Mouse (Mus musculus): ENCODE results near the gene Cnot10.

The Cnot10 gene

DNA sequence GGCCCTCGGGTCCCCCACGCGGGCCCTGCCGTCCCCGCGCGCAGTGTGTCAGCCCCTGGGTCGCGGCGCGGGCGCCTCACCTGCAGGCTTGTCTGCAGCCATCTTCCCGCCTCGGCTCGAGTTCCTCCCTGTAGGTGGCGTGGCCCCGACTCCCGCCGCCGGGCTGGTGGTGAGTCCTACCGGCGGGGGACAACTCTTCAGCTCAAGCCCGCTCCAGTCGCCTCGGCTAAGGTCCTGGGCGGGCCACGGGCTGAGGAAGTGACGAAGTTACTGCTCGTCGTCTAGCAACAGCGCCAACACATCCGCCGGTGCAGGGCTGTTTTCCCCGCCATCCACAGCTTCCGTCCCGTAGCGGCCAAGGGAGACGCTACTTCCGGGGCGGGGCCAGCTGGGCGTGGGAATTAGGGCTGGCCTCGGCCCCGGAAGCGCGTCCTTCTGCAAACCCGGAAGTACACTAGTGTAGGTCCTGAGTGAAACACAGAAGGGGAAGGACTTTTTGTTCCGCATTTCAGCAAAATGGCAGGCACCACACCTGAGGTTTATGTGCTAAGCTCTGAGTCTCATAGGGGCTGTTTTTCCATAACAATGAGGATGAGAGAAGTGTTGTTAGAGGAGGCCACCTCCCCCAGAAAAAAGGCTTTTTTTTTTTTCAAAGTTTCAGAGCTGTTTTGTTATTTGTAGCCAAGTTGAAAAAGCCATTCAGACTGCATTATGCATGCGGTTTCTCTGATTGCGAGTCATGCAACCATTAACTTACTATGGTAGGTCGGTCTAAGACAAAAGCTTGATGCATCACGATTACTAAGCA lies at the start of gene Cnot10:
Gene Cnot10, minus strand, starts transcription at position 346 of the 808 bp plus-strand sequence.
- in situ Hi-C loops (cut with MboI; ENCODE audit: unreplicated experiment in 2 of 2): loop anchor here (5.0 to 25.0 kb wide), 4 partner anchors 175 to 672 kb away; partner anchors contain the start of genes Gpd1l (in 2 of the 2) and Stt3b (in 1 of the 2)

DNA sequence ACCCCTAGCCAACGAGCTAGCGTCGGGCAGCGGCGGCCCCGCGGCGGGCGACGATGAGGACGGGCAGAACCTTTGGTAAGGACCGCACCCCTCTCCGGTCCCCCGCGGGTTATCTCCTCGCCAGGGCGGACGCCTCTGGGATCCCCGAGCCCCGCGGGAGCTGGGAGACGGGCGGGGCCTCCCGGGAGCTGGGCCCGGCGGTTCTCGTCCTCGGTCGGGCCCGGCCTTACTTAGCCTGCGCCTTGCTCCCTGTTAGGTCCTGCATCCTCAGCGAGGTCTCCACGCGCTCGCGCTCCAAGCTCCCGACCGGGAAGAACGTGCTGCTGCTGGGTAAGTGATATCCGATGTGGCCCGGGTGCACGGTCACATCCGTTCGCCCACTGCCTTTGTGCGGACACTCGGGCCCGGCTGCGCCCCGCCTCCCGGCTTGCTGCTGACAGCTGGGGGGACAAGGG lies 49.0 kb upstream of the Cnot10 start:
- in situ Hi-C loops (cut with MboI; ENCODE audit: unreplicated experiment in 2 of 2): no loop called here

- in situ Hi-C loops (cut with MboI; ENCODE audit: unreplicated experiment in 2 of 2): no loop called here
Observed at GRCm38 (mm10) chr9:114688252-114688952, 48.4 kb upstream of the Cnot10 start, which contains the start of gene Dync1li1. Gene Dync1li1 (plus strand): TSS chr9:114688790.

DNA sequence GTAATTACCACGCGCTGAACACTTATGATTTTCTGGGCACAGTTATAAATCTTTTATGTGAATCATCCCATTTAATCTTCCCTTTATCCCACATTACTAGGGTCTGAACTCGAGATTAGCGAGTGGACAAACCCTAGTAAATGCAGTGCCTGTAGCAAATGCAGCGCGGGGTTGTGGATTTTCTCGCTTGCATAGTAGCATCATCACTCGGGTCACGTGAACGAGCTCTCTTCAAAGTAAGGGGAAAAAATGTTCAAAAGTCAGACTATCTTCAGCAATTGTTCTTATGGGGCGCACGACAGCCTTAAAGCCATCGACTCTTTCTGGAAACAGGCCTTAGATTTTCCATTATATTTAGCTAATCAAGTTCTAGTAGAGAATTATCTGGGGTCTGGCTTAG lies 47.7 kb upstream of the Cnot10 start:
- in situ Hi-C loops (cut with MboI; ENCODE audit: unreplicated experiment in 2 of 2): no loop called here

- in situ Hi-C loops (cut with MboI; ENCODE audit: unreplicated experiment in 2 of 2): no loop called here
Observed at GRCm38 (mm10) chr9:114686245-114686644, 46.3 kb upstream of the Cnot10 start.

DNA sequence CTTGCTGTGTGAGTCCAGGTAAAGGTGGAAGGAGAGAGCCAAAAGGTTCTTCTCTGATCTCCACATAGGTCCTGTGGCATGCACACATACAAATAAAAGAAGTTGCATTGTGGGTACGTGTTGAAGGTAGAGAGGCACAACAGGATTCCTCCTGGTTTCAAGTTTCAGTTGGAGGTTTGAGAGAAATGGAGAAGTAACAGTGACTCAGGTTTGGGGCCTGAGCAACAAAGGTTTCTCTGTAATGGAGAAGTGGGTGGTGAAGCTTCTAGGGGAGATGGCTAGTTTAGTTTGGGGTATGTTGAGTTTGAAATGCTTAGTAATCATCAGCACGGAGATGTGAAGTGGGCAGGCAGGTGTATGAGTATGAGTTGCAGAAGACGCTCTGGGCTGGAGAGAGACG lies 42.2 kb upstream of the Cnot10 start:
- in situ Hi-C loops (cut with MboI; ENCODE audit: unreplicated experiment in 2 of 2): no loop called here

DNA sequence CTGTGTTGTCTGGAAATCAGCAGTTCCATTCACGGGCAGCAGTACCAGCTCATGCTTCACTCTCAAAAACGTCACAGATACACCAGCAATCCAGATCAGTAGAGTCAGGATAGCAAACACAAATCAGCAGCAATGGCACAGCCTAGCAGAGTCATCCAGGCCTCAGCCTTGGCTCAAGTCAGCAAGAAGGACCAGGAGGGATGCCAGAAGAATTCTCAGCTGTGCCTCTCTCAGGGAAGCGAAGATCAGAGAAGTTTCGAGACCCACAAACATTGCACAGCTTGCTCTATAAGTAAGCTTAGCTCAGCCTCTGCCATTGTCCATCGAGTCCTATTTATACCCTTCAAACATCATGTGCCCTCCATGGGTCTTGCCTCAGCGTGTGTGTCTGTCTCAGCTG lies 40.5 kb upstream of the Cnot10 start:
- in situ Hi-C loops (cut with MboI; ENCODE audit: unreplicated experiment in 2 of 2): no loop called here

GRCm38 (mm10) chr9:114679944-114680343 lies 40.0 kb upstream of the Cnot10 start:
- in situ Hi-C loops (cut with MboI; ENCODE audit: unreplicated experiment in 2 of 2): no loop called here

DNA sequence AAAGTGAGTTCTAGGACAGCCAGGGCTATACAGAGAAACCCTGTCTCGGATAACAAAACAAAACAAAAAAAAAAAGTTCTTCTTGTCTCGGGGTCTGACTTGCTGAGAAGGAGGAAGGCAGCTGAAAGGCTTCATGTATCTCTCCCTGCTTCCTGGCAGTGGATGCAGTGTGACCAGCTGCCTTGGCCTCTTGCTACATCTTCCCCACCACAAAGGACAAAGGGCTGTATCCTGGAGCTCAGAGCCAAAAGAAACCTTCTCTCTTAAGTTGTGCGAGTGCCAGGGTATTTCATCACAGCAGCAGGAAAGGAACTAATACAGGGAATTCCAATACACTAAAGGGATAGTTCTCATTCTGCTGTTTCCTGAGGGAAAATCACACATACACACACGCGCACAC lies 38.6 kb upstream of the Cnot10 start:
- in situ Hi-C loops (cut with MboI; ENCODE audit: unreplicated experiment in 2 of 2): no loop called here

- in situ Hi-C loops (cut with MboI; ENCODE audit: unreplicated experiment in 2 of 2): no loop called here
Observed at GRCm38 (mm10) chr9:114673626-114674025, 33.6 kb upstream of the Cnot10 start.

DNA sequence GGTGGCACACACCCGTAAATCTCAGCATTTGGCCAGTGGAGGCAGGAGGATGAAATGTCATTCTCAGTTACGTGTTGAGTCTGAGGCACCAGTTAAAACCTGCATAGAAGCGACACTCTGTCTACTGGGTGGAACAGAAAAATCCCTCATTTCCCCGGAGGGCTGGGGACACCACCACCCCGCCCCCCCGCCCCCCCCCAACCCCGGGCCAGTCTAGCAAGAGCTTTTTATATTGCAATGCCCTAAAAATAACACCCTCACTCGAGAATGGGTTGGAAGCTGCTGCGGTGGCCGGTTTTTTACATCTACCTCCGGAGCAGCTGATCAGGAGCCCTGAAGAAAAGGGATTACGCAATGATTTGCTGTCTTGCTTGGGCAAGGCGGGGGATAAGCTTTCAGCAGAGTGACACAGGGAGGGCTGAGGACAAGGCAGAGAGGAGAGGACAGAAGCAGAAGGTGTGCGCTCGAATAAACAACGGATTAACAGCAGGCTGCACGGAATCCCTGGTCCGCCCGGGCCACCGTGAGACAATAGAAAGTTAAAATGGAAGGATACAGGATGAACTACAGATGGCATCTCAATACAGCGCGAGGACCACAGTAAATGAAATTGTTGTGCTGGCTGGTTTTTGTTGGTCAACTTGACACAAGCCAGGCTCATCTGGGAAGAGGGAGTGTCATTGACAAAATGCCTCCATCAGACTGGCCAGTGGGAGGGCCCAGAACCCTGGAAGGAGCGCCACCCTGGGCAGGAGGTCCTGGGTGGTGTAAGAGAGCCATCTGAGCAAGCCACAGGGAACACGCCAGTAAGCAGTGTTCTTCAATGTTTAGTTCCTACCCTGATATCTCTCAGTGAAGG lies 32.9 kb upstream of the Cnot10 start:
- in situ Hi-C loops (cut with MboI; ENCODE audit: unreplicated experiment in 2 of 2): no loop called here

DNA sequence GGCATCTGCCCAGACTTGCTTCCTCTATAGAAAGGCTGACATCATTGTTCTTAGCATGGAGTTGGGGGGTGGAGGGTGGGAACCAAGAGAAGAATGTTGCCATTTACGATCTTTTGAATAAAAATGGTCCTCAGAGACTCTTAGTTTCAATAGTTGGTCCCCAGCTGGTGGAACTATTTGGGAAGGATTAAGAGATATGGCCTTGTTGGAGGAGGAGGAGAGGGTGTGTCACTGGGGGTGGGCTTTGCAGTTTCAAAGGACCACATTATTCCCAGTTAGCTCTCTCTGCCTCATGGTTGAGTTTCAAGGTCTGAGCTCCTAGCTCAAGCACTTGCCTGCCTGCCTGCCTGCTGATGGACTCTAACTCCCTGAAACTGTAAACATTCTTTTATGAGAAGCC lies 32.0 kb upstream of the Cnot10 start:
- in situ Hi-C loops (cut with MboI; ENCODE audit: unreplicated experiment in 2 of 2): no loop called here

DNA sequence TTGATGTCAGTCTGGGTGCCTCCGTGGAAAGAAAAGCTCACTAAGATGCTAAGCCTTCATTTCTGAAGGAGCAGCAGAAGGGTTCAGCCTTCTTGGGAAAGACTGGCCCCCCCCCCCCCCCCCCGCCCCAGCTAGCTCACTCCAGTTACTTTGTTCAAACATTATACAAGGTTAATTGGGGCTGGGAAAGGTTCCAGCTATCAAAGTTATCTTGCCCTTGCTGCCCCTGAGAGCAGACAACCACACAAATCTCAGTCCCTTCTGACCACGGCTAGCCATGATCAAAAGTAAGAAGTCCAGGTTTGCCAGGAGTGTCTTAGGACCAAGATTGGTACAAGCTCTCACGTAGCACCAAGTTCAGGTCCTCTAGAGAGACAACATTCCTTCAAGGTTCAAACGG lies 29.0 kb upstream of the Cnot10 start:
- in situ Hi-C loops (cut with MboI; ENCODE audit: unreplicated experiment in 2 of 2): no loop called here

DNA sequence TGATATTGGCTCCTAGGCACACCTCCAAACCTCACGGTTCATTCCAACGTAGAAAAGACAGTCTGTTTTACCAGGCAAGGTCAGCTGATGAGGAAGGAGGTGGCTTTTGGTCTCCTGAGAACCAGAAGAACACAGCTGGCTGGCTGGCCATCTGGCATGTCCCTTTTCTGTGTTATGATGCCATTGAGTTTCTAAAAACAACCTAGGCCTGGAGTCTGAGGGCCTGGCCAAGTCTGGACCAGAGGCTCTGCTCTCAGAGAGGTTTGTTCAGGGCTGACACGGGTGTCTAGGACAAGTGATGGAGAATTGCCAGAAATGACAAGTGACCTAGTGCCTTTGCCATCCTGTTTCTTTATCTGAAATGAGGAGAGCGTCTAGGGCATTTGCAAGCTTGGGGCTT lies 28.1 kb upstream of the Cnot10 start:
- in situ Hi-C loops (cut with MboI; ENCODE audit: unreplicated experiment in 2 of 2): no loop called here

GRCm38 (mm10) chr9:114666858-114667257 lies 26.9 kb upstream of the Cnot10 start:
- in situ Hi-C loops (cut with MboI; ENCODE audit: unreplicated experiment in 2 of 2): no loop called here

- in situ Hi-C loops (cut with MboI; ENCODE audit: unreplicated experiment in 2 of 2): no loop called here
Observed at GRCm38 (mm10) chr9:114663782-114664181, 23.8 kb upstream of the Cnot10 start.

- in situ Hi-C loops (cut with MboI; ENCODE audit: unreplicated experiment in 2 of 2): no loop called here
Observed at GRCm38 (mm10) chr9:114661991-114662390, 22.0 kb upstream of the Cnot10 start.

GRCm38 (mm10) chr9:114660983-114661382 lies 21.0 kb upstream of the Cnot10 start:
- in situ Hi-C loops (cut with MboI; ENCODE audit: unreplicated experiment in 2 of 2): no loop called here

- in situ Hi-C loops (cut with MboI; ENCODE audit: unreplicated experiment in 2 of 2): no loop called here
Observed at GRCm38 (mm10) chr9:114660506-114660905, 20.5 kb upstream of the Cnot10 start.

DNA sequence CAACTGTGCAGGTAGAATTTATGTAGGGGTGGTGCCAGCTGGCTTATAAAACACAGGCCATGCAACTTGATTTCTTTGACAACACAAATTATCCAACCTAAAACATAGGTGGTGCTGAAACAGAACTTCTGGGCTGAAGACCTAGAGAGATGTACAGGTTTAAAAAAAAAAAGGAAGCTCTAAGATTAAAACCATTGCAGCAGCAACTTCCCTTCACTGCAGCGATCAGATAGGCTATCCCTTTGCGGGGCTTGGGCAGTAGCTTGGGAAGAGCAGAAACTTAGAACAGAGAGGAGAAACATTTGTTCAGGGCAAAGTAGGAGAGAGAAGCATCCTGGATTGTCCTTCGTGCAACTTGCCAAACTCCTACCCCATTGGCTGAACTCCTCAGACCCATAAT lies 16.7 kb upstream of the Cnot10 start:
- in situ Hi-C loops (cut with MboI; ENCODE audit: unreplicated experiment in 2 of 2): loop anchor here in 1 of 2 experiments (10.0 kb wide), 1 partner anchor 158 kb away; no protein-coding TSS in a partner anchor

- in situ Hi-C loops (cut with MboI; ENCODE audit: unreplicated experiment in 2 of 2): loop anchor here in 1 of 2 experiments (10.0 kb wide), 1 partner anchor 159 kb away; no protein-coding TSS in a partner anchor
Observed at GRCm38 (mm10) chr9:114655356-114655755, 15.4 kb upstream of the Cnot10 start.

Measured in v-Abl transformed pro-B cells (cell line).